Mouse (Mus musculus) bone marrow, adult 2 months (tissue): Measurements from ENCODE around the gene Zdhhc16. TPM values are rescaled to one million over a fixed set of nuclear protein-coding genes. Genes with fewer than 3 reads are reported as not detected.

Experiments used
- H3K27ac ChIP-seq: fragments of 200-500 bp; 2 replicates; pipeline ENCODE4 v1.5.1; 2012; ENCODE audit warnings: low read depth, mild to moderate bottlenecking, control low read depth, inconsistent platforms, low read length; ENCODE audit not compliant: control insufficient read depth, poor library complexity, insufficient read depth
- H3K4me1 ChIP-seq: fragments of 200-500 bp; 2 replicates; pipeline ENCODE4 v1.6.1; 2011; ENCODE audit warnings: low read length; ENCODE audit not compliant: control insufficient read depth, insufficient read depth
- H3K4me3 ChIP-seq: fragments of 200-500 bp; replicated peaks from 2 replicates; pipeline ENCODE3; 2011; ENCODE audit warnings: mild to moderate bottlenecking, low read depth, low read length, control low read depth; ENCODE audit not compliant: control insufficient read depth
- CTCF ChIP-seq: fragments of 200-500 bp; IDR thresholded peaks from 2 replicates; pipeline ENCODE4 v1.5.1; 2011; ENCODE audit warnings: low read length, control low read depth; ENCODE audit not compliant: control insufficient read depth, insufficient read depth
- POLR2A ChIP-seq: fragments of 200-500 bp; IDR thresholded peaks from 2 replicates; pipeline ENCODE4 v1.6.1; 2011; ENCODE audit warnings: low read depth, mild to moderate bottlenecking, control low read depth, low read length, borderline replicate concordance; ENCODE audit not compliant: control insufficient read depth
- WGBS: fragments of 180-500 bp; shearing (Covaris S2); methylation state at CpG from one replicate; pipeline ENCODE4 v1.1.7; 2018; 5-methylcytosine and 5-hydroxymethylcytosine counted together
- polyA plus RNA-seq: library from polyadenylated mRNA; stranded (reverse); fragments of >200 nt; gene quantifications from 2 replicates; pipeline ENCODE4 v1.2.4, GENCODE M21; 2011; ENCODE audit warnings: low replicate concordance; ENCODE audit not compliant: missing spikeins, insufficient read depth, insufficient read length

Gene Zdhhc16
- polyA plus RNA-seq, 1 experiment = 59.8 TPM

- 10% methylated on average over 8 of the region's 8 CpGs for WGBS
- TF ChIP-seq POLR2A = no peak
- no peak for TF ChIP-seq CTCF
- peaks cover 8% of the 10 kb centered on the region; the same call in 1 of the 2 replicates for H3K4me1 ChIP-seq
- H3K4me3 ChIP-seq = peak overlapping the region; percentile 43
- peak overlapping the region; percentile 92 for H3K27ac ChIP-seq
Measured at GRCm38 (mm10) chr19:41900495-41901090, 32.7 kb upstream of the Zdhhc16 start.

DNA sequence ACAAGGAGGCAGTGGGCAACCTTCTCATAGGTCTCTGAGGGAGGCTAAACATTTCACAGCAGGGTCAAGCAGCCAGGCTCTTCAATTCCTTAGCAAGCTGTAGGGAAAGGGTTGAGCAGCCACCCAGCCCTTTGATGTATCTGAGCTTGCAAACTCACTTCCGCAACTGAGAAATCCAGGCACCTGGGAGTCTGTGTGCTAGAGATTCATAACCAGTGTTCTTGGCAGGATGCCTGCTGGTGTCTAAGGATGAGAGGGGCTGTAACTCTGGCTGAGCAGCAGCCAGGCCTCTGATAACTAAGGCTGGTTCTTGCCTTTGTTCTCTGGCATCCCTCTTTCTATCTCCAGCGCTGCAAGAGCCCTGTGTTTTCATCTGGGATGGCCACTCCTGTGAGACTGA is 31.6 kb upstream of the Zdhhc16 start:
- TF ChIP-seq POLR2A (no peak), CTCF (no peak)
- WGBS = 19% methylated on average over 2 of the region's 2 CpGs
- Histone ChIP-seq H3K4me1 (peaks cover 8% of the 10 kb centered on the region; the same call in 1 of the 2 replicates), H3K4me3 (no peak overlapping the region), H3K27ac (peak overlapping the region; percentile 86)

GRCm38 (mm10) chr19:41902848-41903593 is 30.3 kb upstream of the Zdhhc16 start:
- H3K27ac ChIP-seq = no peak overlapping the region
- TF ChIP-seq POLR2A (no peak), CTCF (no peak)
- peaks cover 12% of the 10 kb centered on the region for H3K4me1 ChIP-seq
- 20% methylated on average over 10 of the region's 10 CpGs for WGBS
- H3K4me3 ChIP-seq = no peak overlapping the region

DNA sequence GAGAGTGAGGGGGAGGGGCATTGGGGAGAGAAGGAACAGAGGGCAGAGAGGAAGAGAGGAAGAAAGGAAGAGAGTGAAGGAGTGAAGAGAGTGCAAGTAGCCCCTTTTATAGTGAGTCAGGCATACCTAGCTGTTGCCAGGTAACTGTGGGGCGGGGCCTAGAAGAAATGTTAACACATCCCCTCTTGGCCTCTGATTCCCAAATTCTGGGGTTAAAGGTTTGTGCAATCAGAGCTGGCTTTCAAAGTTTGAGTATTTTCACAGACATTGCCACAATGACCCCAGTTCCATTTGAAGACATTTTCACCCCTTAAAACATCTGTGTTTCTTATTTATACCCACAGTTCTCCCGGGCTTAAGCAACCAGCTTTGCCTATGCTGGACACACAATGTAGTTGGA is 28.0 kb upstream of the Zdhhc16 start:
- Histone ChIP-seq H3K4me3 (no peak overlapping the region), H3K27ac (no peak overlapping the region), H3K4me1 (peaks cover 7% of the 10 kb centered on the region)
- TF ChIP-seq POLR2A (no peak), CTCF (no peak)
- WGBS = 78% methylated on average over 2 of the region's 2 CpGs

DNA sequence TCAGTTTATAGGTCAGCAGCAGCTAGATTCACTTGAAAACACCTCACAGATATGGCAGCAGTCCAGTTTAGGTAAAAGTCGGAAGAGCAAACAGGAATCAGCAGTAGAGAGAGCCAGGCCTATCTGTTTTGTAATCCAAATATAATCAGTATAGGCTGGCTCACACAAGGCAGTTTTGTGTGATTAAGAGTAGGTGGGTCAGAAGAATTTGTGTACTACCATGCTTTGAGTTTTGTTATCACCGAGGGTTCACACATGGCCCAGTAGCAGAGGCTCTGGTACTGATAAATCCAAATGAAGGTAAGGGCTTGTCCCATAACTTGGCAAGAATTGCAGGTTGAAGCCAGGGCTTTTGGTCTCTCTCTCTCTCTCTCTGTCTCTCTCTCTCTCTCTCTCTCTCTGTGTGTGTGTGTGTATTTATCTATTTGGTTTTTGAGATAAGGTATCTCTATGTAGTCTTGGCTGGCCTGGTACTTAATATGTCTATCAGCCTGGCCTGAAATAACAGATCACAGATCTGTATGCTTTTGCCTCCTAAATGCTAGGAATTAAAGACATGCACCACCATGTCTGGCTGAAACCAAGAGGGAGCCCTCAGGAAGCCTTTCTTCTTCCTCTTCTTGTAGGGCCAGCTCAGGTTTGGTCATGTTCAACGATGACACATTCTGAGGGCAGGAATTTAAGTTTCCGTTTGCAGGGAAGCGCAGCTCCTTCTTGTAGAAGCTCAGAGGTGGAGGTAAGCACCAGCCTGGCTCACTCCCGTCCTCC is 26.8 kb upstream of the Zdhhc16 start:
- Histone ChIP-seq H3K4me3 (no peak overlapping the region), H3K27ac (peak overlapping the region; percentile 78), H3K4me1 (peaks cover 7% of the 10 kb centered on the region)
- TF ChIP-seq POLR2A (no peak), CTCF (no peak)
- 33% methylated on average over 6 of the region's 6 CpGs for WGBS

- no peak overlapping the region for H3K4me3 ChIP-seq
- WGBS = 51% methylated on average over 8 of the region's 8 CpGs
- peaks cover 5% of the 10 kb centered on the region for H3K4me1 ChIP-seq
- TF ChIP-seq POLR2A = no peak
- H3K27ac ChIP-seq = peak overlapping the region; percentile 78
Measured at GRCm38 (mm10) chr19:41907079-41907760, 26.1 kb upstream of the Zdhhc16 start.

- Histone ChIP-seq H3K4me3 (no peak overlapping the region), H3K4me1 (peaks cover 3% of the 10 kb centered on the region), H3K27ac (no peak overlapping the region)
- 78% methylated on average over 3 of the region's 3 CpGs for WGBS
- no peak for TF ChIP-seq POLR2A
- no peak for TF ChIP-seq CTCF
Measured at GRCm38 (mm10) chr19:41908736-41909135, 24.5 kb upstream of the Zdhhc16 start.

DNA sequence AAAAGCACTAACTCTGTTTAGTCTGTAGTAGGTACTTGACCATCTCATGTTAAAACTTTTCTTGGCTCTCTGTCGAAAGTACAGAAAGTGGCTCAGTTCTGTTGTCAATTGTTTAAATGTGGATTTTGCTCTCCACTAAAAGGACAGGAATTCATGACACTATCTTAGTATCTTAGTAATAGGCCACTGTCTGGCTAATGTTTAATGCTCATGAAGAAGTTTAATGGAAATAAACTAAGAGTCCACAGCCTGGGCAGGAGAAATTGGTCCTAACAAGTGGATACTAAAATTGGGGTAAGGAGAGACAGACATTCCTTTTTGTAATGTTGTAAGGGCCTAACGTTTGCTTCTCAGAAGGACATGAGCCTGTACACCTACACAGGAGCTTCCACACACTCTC is 22.9 kb upstream of the Zdhhc16 start:
- TF ChIP-seq CTCF = no peak
- TF ChIP-seq POLR2A = no peak
- 90% methylated on average over 2 of the region's 2 CpGs for WGBS
- Histone ChIP-seq H3K27ac (no peak overlapping the region), H3K4me3 (no peak overlapping the region), H3K4me1 (peaks cover 5% of the 10 kb centered on the region)
